Mouse (Mus musculus) liver, embryonic 11.5 days (tissue): ENCODE measurements at regions not wholly inside any gene's neighbourhood (a gene's known extent, or its start where the extent isn't known, plus 50 kb on each side); places are given as distances from the start of the nearest gene placed in this dataset.

Experiments
- ATAC-seq: fragments of 200-750 bp; cut with Nextera tagmentation; replicated peaks from 2 replicates; pipeline ENCODE4 v1.8.0; 2017; ENCODE audit warnings: moderate number of reproducible peaks, mild to moderate bottlenecking, moderate TSS enrichment, moderate library complexity; ENCODE audit not compliant: low FRiP score
- DNase-seq: peaks from one replicate; pipeline ENCODE4 v3.0.0-alpha.2; 2017; ENCODE audit warnings: low spot score
- H3K27ac ChIP-seq: fragments of 300-500 bp; sonication (generic); 2 replicates; pipeline ENCODE4 v1.5.1; 2014; ENCODE audit warnings: mild to moderate bottlenecking, low read depth, low read length, control low read depth
- H3K27me3 ChIP-seq: fragments of 300-500 bp; sonication (generic); replicated peaks from 2 replicates; pipeline ENCODE4 v1.6.1; 2014; ENCODE audit warnings: low read length, mixed read lengths; ENCODE audit not compliant: control insufficient read depth, insufficient read depth
- H3K36me3 ChIP-seq: fragments of 300-500 bp; sonication (generic); 2 replicates; pipeline ENCODE4 v1.6.1; 2014; ENCODE audit warnings: mild to moderate bottlenecking, low read length, moderate library complexity, mixed read lengths; ENCODE audit not compliant: control insufficient read depth, insufficient read depth
- H3K4me1 ChIP-seq: fragments of 300-500 bp; sonication (generic); replicated peaks from 2 replicates; pipeline ENCODE4 v1.6.1; 2014; ENCODE audit warnings: low read length, mixed read lengths; ENCODE audit not compliant: control insufficient read depth, insufficient read depth
- H3K4me2 ChIP-seq: fragments of 300-500 bp; sonication (generic); 2 replicates; pipeline ENCODE4 v1.6.1; 2014; ENCODE audit warnings: mild to moderate bottlenecking, control low read depth, moderate library complexity
- H3K4me3 ChIP-seq: fragments of 300-500 bp; sonication (generic); 2 replicates; pipeline ENCODE4 v1.5.1; 2014; ENCODE audit warnings: low read depth, low read length, control low read depth
- H3K9ac ChIP-seq: fragments of 300-500 bp; sonication (generic); 2 replicates; pipeline ENCODE4 v1.6.1; 2014; ENCODE audit warnings: low read depth, low read length, control low read depth
- H3K9me3 ChIP-seq: fragments of 300-500 bp; sonication (generic); 2 replicates; pipeline ENCODE4 v1.6.1; 2016; ENCODE audit warnings: low read length, inconsistent platforms, mixed read lengths; ENCODE audit not compliant: control insufficient read depth
- WGBS: fragments of 180-500 bp; shearing (Covaris S2); extraction: QIAGEN DNeasy Blood & Tissue Kit; methylation state at CpG from one replicate; pipeline ENCODE4 v1.1.7; 2014; 5-methylcytosine and 5-hydroxymethylcytosine counted together

GRCm38 (mm10) chr3:137077718-137078599 is 262.9 kb upstream of the Emcn start:
- 84% methylated on average over 13 of the region's 13 CpGs for WGBS
- H3K4me1 ChIP-seq = no peaks in the 10 kb centered on the region
- H3K27ac ChIP-seq = no peak overlapping the region
- no peak overlapping the region for H3K9ac ChIP-seq
- no peaks in the 10 kb centered on the region for H3K9me3 ChIP-seq
- H3K36me3 ChIP-seq = no peaks in the 10 kb centered on the region
- DNase-seq (no peak), ATAC-seq (no peak)
- no peak overlapping the region for H3K4me2 ChIP-seq
- H3K4me3 ChIP-seq = no peak overlapping the region
- H3K27me3 ChIP-seq = no peaks in the 10 kb centered on the region

- no peaks in the 10 kb centered on the region for H3K4me1 ChIP-seq
- H3K27ac ChIP-seq = no peak overlapping the region
- no peak overlapping the region for H3K4me2 ChIP-seq
- ATAC-seq = no peak
- DNase-seq = no peak
- no peaks in the 10 kb centered on the region for H3K27me3 ChIP-seq
- no peak overlapping the region for H3K9ac ChIP-seq
- 74% methylated on average over 3 of the region's 3 CpGs for WGBS
- H3K36me3 ChIP-seq = no peaks in the 10 kb centered on the region
- H3K9me3 ChIP-seq = no peaks in the 10 kb centered on the region
- no peak overlapping the region for H3K4me3 ChIP-seq
Observed at GRCm38 (mm10) chr3:137078600-137078975, 262.3 kb upstream of the Emcn start.

- Histone ChIP-seq H3K27me3 (no peaks in the 10 kb centered on the region), H3K36me3 (no peaks in the 10 kb centered on the region), H3K4me1 (no peaks in the 10 kb centered on the region), H3K9me3 (no peaks in the 10 kb centered on the region), H3K27ac (no peak overlapping the region), H3K4me3 (no peak overlapping the region), H3K4me2 (no peak overlapping the region), H3K9ac (no peak overlapping the region)
- WGBS = 84% methylated on average over 8 of the region's 8 CpGs
- no peak for DNase-seq
- no peak for ATAC-seq
Observed at GRCm38 (mm10) chr3:137086896-137087295, 254.0 kb upstream of the Emcn start.

GRCm38 (mm10) chr3:137100627-137101404 is 240.1 kb upstream of the Emcn start:
- H3K4me1 ChIP-seq = no peaks in the 10 kb centered on the region
- no peak overlapping the region for H3K27ac ChIP-seq
- no peak overlapping the region for H3K9ac ChIP-seq
- H3K9me3 ChIP-seq = no peaks in the 10 kb centered on the region
- ATAC-seq (no peak), DNase-seq (no peak)
- no peak overlapping the region for H3K4me3 ChIP-seq
- no peaks in the 10 kb centered on the region for H3K27me3 ChIP-seq
- no peak overlapping the region for H3K4me2 ChIP-seq
- H3K36me3 ChIP-seq = no peaks in the 10 kb centered on the region
- WGBS = 48% methylated on average over 4 of the region's 4 CpGs

- DNase-seq (no peak), ATAC-seq (no peak)
- H3K27me3 ChIP-seq = no peaks in the 10 kb centered on the region
- no peaks in the 10 kb centered on the region for H3K36me3 ChIP-seq
- H3K4me3 ChIP-seq = no peak overlapping the region
- no peak overlapping the region for H3K27ac ChIP-seq
- no peak overlapping the region for H3K4me2 ChIP-seq
- no peaks in the 10 kb centered on the region for H3K9me3 ChIP-seq
- no peaks in the 10 kb centered on the region for H3K4me1 ChIP-seq
- H3K9ac ChIP-seq = no peak overlapping the region
- 86% methylated on average over 1 of the region's 1 CpGs for WGBS
Observed at GRCm38 (mm10) chr3:137105930-137106329, 234.9 kb upstream of the Emcn start.

- WGBS = 79% methylated on average over 2 of the region's 2 CpGs
- no peaks in the 10 kb centered on the region for H3K36me3 ChIP-seq
- no peak for ATAC-seq
- H3K9me3 ChIP-seq = no peaks in the 10 kb centered on the region
- no peak overlapping the region for H3K9ac ChIP-seq
- H3K27ac ChIP-seq = no peak overlapping the region
- no peak overlapping the region for H3K4me3 ChIP-seq
- DNase-seq = no peak
- H3K4me1 ChIP-seq = no peaks in the 10 kb centered on the region
- H3K27me3 ChIP-seq = no peaks in the 10 kb centered on the region
- no peak overlapping the region for H3K4me2 ChIP-seq
Observed at GRCm38 (mm10) chr3:137108197-137108596, 232.7 kb upstream of the Emcn start.

- no peaks in the 10 kb centered on the region for H3K9me3 ChIP-seq
- H3K4me1 ChIP-seq = no peaks in the 10 kb centered on the region
- no peak overlapping the region for H3K9ac ChIP-seq
- no peak overlapping the region for H3K27ac ChIP-seq
- DNase-seq (no peak), ATAC-seq (no peak)
- no peaks in the 10 kb centered on the region for H3K36me3 ChIP-seq
- no peaks in the 10 kb centered on the region for H3K27me3 ChIP-seq
- H3K4me2 ChIP-seq = no peak overlapping the region
- 84% methylated on average over 9 of the region's 9 CpGs for WGBS
- no peak overlapping the region for H3K4me3 ChIP-seq
Observed at GRCm38 (mm10) chr3:137109786-137110185, 231.1 kb upstream of the Emcn start.

GRCm38 (mm10) chr3:137110485-137110884 is 230.4 kb upstream of the Emcn start:
- no peaks in the 10 kb centered on the region for H3K4me1 ChIP-seq
- no peaks in the 10 kb centered on the region for H3K36me3 ChIP-seq
- no peak overlapping the region for H3K9ac ChIP-seq
- H3K9me3 ChIP-seq = no peaks in the 10 kb centered on the region
- H3K27me3 ChIP-seq = no peaks in the 10 kb centered on the region
- H3K27ac ChIP-seq = no peak overlapping the region
- no peak overlapping the region for H3K4me2 ChIP-seq
- ATAC-seq (no peak), DNase-seq (no peak)
- 69% methylated on average over 4 of the region's 4 CpGs for WGBS
- H3K4me3 ChIP-seq = no peak overlapping the region
